Mouse (Mus musculus): ENCODE results near the gene Nme2.

Gene Nme2

DNA sequence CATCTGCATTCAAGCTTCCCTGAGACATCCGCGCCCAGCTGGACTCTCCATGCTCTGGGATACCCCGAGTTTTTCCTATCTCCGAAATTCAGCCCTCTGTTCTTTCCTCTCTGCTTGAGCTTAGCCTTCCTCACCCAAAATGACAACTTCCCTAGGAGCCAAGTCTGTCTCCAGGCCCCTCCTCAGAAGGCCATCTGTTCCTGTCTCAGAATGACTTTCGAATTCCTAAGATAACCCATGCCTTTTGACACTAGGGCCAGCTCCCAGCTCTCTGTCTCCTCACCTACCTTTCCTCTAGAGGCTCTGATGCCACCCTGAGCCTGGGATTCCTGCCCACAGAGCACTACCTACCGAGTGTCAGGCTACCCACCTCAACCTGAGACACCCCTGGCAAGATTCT lies at the start of gene Nme2:
TSS of gene Nme2 (minus strand) at position 101 of the 400 bp plus-strand sequence.
- no peak for DNase-seq (ENCODE audit: low read depth, low spot score)

GRCm38 (mm10) chr11:94003346-94003745 lies 47.3 kb upstream of the Nme2 start:
- no peak for DNase-seq (ENCODE audit: low read depth, low spot score)

DNA sequence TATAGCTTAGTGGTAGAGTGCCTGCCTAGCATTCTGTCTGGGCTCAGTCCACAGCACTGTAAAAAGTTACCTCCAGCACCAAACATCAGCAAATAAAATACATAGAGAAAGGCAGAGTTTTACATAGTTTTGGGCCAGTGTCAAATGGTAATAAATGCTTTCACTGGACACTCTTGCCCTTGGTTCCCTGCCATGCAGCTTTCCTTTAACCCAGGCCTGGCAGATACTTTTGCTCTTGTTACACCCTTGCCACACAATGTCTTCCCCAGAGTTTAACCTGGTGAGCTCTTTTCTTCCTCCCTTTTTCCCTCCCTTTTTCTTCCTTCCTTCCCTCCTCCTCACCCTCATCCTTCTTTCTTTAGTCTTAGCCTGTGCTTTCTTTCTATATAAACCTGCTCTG lies 43.2 kb upstream of the Nme2 start:
- DNase-seq (ENCODE audit: low read depth, low spot score): no peak

- peak; percentile 21 for DNase-seq (ENCODE audit: low read depth, low spot score)
Observed at GRCm38 (mm10) chr11:93997141-93997775, 41.2 kb upstream of the Nme2 start.

DNA sequence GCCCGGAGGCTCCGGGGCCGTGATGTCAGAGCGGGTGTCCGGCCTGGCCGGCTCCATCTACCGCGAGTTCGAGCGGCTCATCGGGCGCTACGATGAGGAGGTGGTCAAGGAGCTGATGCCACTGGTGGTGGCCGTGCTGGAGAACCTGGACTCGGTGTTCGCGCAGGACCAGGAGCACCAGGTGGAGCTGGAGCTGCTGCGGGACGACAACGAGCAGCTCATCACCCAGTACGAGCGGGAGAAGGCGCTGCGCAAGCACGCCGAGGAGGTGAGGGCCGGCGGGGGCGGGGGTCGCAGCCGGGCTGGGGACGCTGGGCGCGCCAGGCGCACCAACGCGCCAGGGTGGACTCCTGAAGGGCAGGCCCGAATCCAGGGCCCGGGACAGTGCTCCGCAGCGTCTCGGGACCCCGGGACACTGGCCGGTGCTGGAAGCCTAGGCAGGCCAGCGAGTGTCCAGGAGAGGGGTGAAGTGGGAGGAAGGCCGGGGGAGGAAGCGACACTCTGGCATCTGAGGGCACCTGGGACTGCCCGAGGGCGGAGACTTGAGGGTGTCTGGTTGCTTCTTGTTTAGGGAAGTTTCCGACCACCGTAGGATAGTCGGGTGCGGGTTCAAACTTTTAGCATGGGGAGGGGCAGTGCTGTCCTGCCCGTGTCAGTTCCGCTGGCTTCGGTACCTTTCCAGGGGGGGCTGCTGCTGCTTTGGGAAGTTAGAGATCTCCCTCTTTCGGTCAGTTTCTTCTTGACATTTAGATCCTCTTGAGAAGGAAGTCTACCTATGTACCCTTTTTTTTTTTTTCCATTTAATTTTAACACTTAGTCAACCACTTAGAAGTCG lies 40.5 kb upstream of the Nme2 start:
- DNase-seq (ENCODE audit: low read depth, low spot score): peak; percentile 47

DNA sequence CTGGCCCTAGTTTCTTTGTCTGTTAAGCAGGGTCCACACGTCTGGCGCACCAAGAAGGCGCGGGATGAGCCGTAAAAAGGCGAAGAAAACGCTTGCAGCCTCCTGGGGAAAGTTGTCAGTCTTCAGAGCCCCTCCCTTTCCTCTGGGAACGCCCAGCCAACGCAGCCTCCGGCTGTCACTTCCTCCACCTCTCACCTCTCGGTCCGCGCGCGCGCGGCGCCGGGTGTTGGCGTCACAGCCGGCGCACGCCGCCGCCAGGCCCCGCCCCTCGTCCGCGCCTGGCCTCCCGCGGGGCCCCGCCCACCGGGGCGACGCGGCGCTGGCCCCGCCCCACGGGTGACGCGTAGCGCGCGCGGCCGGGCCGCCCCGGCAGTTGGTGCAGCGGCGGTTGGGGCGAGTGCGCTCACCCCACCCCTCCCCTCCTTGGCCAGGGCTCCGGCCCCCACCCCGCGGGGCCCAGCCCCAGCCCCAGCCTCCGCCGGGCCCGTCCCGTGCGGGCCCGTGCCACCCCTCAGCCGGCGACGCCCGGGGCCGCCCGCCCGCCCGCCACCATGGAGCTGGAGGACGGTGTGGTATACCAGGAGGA lies 39.8 kb upstream of the Nme2 start, which contains the start of gene Spag9:
TSS of gene Spag9 (plus strand) at position 372 of the 586 bp plus-strand sequence.
- peak; percentile 97 for DNase-seq (ENCODE audit: low read depth, low spot score)

DNA sequence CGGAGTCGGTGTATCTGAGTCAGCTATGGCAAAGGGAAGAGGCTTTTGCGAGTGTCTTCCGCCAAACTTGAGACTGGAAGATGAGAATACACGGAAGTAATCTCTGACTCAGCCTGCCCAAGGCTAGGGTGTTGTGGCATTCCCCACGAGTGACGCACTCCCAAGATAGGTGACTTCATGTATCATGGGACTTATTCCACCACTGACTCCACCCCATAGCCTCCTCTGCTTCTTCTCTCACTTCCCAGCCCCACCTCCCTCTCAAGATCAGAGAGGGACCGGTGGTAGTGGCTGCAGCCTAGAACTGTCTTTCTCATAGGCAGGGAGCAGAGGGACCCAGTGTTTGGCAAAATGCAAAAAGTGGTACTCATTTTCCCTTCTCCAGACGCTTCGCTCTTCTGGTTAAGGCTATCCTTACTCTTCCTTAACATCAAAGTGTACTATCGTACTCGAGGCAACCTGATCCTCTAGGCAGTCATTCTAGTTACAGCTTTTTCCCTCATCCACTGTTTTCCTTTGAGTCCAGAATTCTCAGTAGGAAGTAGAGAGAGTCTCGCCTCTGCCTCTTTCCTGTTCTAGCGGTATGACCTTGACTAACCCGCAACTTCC lies 39.2 kb upstream of the Nme2 start:
- peak; percentile 96 for DNase-seq (ENCODE audit: low read depth, low spot score)

- DNase-seq (ENCODE audit: low read depth, low spot score): no peak
Observed at GRCm38 (mm10) chr11:93994531-93994930, 38.5 kb upstream of the Nme2 start.

GRCm38 (mm10) chr11:93988328-93989062 lies 32.4 kb upstream of the Nme2 start:
- no peak for DNase-seq (ENCODE audit: low read depth, low spot score)

GRCm38 (mm10) chr11:93987625-93988327 lies 31.7 kb upstream of the Nme2 start:
- DNase-seq (ENCODE audit: low read depth, low spot score): peak; percentile 51

GRCm38 (mm10) chr11:93987026-93987425 lies 31.0 kb upstream of the Nme2 start:
- no peak for DNase-seq (ENCODE audit: low read depth, low spot score)

DNA sequence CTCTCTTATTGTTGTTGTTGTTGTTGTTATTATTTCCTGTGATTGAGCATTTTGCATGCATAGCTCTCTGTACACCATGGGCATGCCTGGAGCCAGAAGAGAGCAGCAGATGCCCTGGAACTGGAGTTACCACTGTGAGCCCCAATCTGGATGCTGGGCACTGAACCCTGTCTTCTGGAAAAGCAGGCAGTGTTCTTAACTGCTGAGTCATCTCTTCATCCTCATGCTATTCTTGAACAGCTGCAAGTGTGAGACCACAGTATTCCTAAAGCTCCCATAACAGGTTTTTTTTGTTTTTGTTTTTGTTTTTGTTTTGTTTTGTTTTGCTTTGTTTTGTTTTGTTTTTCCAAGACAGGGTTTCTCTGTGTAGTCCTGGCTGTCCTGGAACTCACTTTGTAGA lies 30.2 kb upstream of the Nme2 start:
- peak; percentile 16 for DNase-seq (ENCODE audit: low read depth, low spot score)

- DNase-seq (ENCODE audit: low read depth, low spot score): no peak
Observed at GRCm38 (mm10) chr11:93985265-93985664, 29.2 kb upstream of the Nme2 start.

GRCm38 (mm10) chr11:93984619-93985018 lies 28.6 kb upstream of the Nme2 start:
- no peak for DNase-seq (ENCODE audit: low read depth, low spot score)

DNA sequence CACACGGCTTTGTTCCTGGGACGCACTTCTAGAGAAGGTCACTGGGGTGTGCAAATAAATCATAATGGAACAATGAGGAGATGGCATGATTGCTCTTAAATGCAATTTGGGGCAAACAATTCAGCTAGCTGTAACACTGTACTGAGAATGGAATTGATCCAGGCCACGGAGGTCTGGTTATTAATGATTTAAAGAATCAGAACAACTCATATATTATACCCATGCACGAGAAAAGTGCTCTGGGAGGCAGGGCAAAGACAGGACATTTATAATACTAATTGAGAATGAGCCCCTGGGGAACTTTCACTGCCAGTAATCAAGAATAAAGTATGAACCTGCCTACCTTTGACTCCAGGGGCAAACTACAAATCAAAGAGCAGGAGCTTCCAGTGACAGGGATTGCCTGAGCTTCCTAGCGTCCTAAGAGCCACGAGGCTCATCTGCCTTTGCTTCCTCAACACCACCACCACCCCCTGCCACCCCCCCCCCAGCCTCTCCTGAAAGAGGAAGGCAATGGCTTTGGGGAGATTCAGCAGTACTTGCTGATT lies 23.5 kb upstream of the Nme2 start:
- DNase-seq (ENCODE audit: low read depth, low spot score): no peak

GRCm38 (mm10) chr11:93972951-93973350 lies 16.9 kb upstream of the Nme2 start:
- DNase-seq (ENCODE audit: low read depth, low spot score): no peak

DNA sequence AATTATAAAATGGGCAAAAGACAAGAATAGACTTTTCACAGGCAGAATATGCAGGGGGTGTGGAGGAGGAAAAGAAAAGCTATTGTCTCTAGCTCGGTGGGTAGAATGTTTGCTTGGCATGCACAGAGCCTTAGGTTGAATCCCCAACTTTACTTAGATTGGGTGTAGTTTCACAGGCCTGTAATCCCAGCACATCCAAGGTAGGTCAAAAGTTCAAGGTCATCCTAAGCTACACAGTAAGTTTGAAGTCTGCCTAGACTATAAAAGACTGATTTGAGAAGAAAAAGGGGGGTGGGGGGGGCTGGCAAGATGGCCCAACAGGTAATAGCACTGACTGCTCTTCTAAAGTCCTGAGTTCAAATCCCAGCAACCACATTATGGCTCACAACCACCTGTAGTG lies 13.7 kb upstream of the Nme2 start:
- no peak for DNase-seq (ENCODE audit: low read depth, low spot score)

GRCm38 (mm10) chr11:93969171-93969570 lies 13.1 kb upstream of the Nme2 start:
- no peak for DNase-seq (ENCODE audit: low read depth, low spot score)

DNA sequence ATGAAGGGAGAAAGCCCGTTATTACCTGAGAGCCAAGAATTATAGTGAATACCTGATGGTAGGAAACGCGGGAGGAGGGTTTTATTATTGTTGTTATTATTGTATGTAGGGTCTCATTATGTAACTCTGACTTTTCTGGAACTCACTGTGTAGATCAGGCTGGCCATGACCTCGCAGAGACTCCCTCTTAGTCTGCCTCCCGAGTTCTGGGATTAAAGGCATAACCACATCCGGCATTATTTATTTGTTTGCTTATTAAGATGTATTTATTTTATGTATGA lies 12.7 kb upstream of the Nme2 start:
- no peak for DNase-seq (ENCODE audit: low read depth, low spot score)

DNA sequence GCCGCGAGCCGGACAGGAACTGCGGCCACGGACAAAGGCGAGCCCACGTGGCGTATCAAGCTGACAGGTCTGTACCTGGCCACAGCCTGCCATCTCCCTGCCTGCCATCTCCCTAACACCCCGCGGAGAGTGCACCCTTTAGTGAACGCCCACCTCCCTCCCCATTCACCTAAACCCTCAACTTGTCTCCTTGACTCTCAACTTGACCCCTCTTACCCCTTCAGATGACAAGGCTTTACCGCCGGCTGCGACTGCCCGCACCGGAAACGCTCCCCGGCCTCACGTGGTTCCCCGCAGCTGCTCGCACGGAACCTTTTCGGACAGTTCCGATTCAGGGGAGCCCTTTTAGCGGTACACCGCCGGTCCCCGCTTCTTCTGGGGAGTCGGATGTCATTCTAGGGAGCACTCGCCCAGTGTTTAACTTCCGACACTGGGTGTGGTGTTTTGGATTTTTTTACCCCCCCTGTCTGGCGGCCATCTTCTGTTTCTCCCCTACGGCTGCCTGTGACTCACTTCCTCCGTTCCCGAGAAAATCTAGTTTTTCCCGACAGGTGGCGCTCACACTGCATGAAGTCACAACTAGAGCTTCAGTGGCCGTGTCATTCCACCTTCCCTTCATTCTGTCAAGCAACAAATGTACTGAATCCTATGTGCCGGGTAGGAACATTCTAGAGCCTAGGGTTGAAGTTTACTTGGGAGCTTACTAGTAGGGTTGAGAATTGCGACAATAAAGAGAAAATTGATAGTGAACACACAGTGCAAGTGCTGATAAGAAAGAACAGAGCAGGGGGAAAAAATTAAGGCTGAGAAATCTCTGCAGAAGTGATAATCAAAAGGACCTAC lies 12.2 kb upstream of the Nme2 start, which contains the start of the genes Gm20390 and Nme1:
TSS of gene Gm20390 (minus strand) at position 289 of the 843 bp plus-strand sequence.
TSS of gene Nme1 (minus strand) at position 517 of the 843 bp plus-strand sequence.
- peak; percentile 100 for DNase-seq (ENCODE audit: low read depth, low spot score)

Data from brain, adult 2 months (tissue).